Mouse (Mus musculus) kidney, adult 2 months (tissue): ENCODE measurements around the gene Prss53. TPM values are rescaled to one million over a fixed set of nuclear protein-coding genes. Genes with fewer than 3 reads are reported as not detected.
A peak's percentile ranks its signal among the peaks of the same experiment; 100 is the strongest.

Experiments used
- DNase-seq: peaks from one replicate; pipeline ENCODE4 v3.0.0; 2021
- H3K27ac ChIP-seq: fragments of 200-500 bp; 2 replicates; pipeline ENCODE4 v1.5.1; 2012; ENCODE audit warnings: low read depth, low read length, control low read depth, inconsistent platforms; ENCODE audit not compliant: insufficient read depth
- H3K27me3 ChIP-seq: fragments of 200-500 bp; replicated peaks from 2 replicates; pipeline ENCODE4 v1.6.1; 2012; ENCODE audit warnings: mild to moderate bottlenecking, moderate library complexity, low read length, inconsistent platforms; ENCODE audit not compliant: control insufficient read depth, insufficient read depth
- H3K36me3 ChIP-seq: fragments of 200-500 bp; 2 replicates; pipeline ENCODE4 v1.6.1; 2012; ENCODE audit warnings: mild to moderate bottlenecking, moderate library complexity, low read length, inconsistent platforms; ENCODE audit not compliant: control insufficient read depth, insufficient read depth
- H3K4me1 ChIP-seq: fragments of 200-500 bp; 2 replicates; pipeline ENCODE4 v1.6.1; 2011; ENCODE audit warnings: low read length; ENCODE audit not compliant: control insufficient read depth, insufficient read depth
- H3K4me3 ChIP-seq: fragments of 200-500 bp; 2 replicates; pipeline ENCODE4 v1.5.1; 2011; ENCODE audit warnings: mild to moderate bottlenecking, low read depth, low read length, control low read depth; ENCODE audit not compliant: insufficient read depth
- CTCF ChIP-seq: fragments of 200-500 bp; conservative IDR thresholded peaks from 2 replicates; pipeline ENCODE4 v1.5.1; 2011; ENCODE audit warnings: low read depth, mild to moderate bottlenecking, control low read depth, low read length, moderate library complexity, mixed read lengths; ENCODE audit not compliant: insufficient read depth, insufficient read length
- POLR2A ChIP-seq: fragments of 200-500 bp; IDR thresholded peaks from one replicate; pipeline ENCODE4 v1.6.1; 2011; ENCODE audit warnings: low read depth, low read length, control low read depth
- WGBS: fragments of 180-500 bp; shearing (Covaris S2); methylation state at CpG from one replicate; pipeline ENCODE4 v1.1.7; 2018; 5-methylcytosine and 5-hydroxymethylcytosine counted together
- polyA plus RNA-seq: library from polyadenylated mRNA; depleted of rRNA; stranded (reverse); fragments of >200 nt; gene quantifications from 2 replicates; pipeline ENCODE4 v1.2.3, GENCODE M21; 2012

Prss53 gene
- polyA plus RNA-seq, 1 experiment, result 5.1 TPM

GRCm38 (mm10) chr7:127931351-127932135, 40.8 kb upstream of the Prss53 start:
- TF ChIP-seq POLR2A (no peak), CTCF (no peak)
- Histone ChIP-seq H3K4me3 (no peak overlapping the region), H3K36me3 (peaks cover 4% of the 10 kb centered on the region; the same call in 1 of the 2 replicates), H3K27ac (peak overlapping the region; percentile 58), H3K4me1 (peaks cover 51% of the 10 kb centered on the region), H3K27me3 (no peaks in the 10 kb centered on the region)
- peak; percentile 86 for DNase-seq
- 22% methylated on average over 13 of the region's 13 CpGs for WGBS

GRCm38 (mm10) chr7:127930636-127931035, 39.9 kb upstream of the Prss53 start:
- Histone ChIP-seq H3K27ac (peak overlapping the region; percentile 46), H3K36me3 (peaks cover 7% of the 10 kb centered on the region; the same call in 1 of the 2 replicates), H3K27me3 (no peaks in the 10 kb centered on the region), H3K4me3 (0 out of 2 replicates have a peak overlapping the region, but pooled peaks have one; percentile 23), H3K4me1 (peaks cover 57% of the 10 kb centered on the region)
- peak; percentile 52 for DNase-seq
- TF ChIP-seq POLR2A (no peak), CTCF (no peak)
- 36% methylated on average over 5 of the region's 5 CpGs for WGBS

- H3K4me3 ChIP-seq, result peak within 1 kb of the TSS; percentile 94
- H3K36me3 ChIP-seq, result peaks cover 9% of the 10 kb centered on the region; the same call in 1 of the 2 replicates
- peak within 1 kb of the TSS; percentile 93 for H3K27ac ChIP-seq
- TF ChIP-seq POLR2A (peak; percentile 99), CTCF (no peak)
- peak; percentile 96 for DNase-seq
- WGBS, result 21% methylated on average over 6 of the region's 6 CpGs
- H3K27me3 ChIP-seq, result no peaks in the 10 kb centered on the region
- peaks cover 60% of the 10 kb centered on the region for H3K4me1 ChIP-seq
Measured at GRCm38 (mm10) chr7:127929923-127930322, 39.2 kb upstream of the Prss53 start, which contains the start of gene Prss8. Gene Prss8 (minus strand): TSS chr7:127930104.

GRCm38 (mm10) chr7:127928596-127928995, 37.8 kb upstream of the Prss53 start:
- TF ChIP-seq POLR2A (peak; percentile 16), CTCF (no peak; the same call in 1 of the 2 replicates)
- 24% methylated on average over 5 of the region's 5 CpGs for WGBS
- H3K36me3 ChIP-seq, result peaks cover 9% of the 10 kb centered on the region; the same call in 1 of the 2 replicates
- no peaks in the 10 kb centered on the region for H3K27me3 ChIP-seq
- DNase-seq, result peak; percentile 72
- peak overlapping the region; percentile 93 for H3K27ac ChIP-seq
- H3K4me1 ChIP-seq, result peaks cover 62% of the 10 kb centered on the region
- peak overlapping the region; percentile 94 for H3K4me3 ChIP-seq

GRCm38 (mm10) chr7:127927726-127928125, 37.0 kb upstream of the Prss53 start:
- peak overlapping the region; percentile 94 for H3K4me3 ChIP-seq
- peak; percentile 62 for DNase-seq
- H3K27ac ChIP-seq, result peak overlapping the region; percentile 93
- H3K4me1 ChIP-seq, result peaks cover 61% of the 10 kb centered on the region
- TF ChIP-seq POLR2A (peak; percentile 16), CTCF (no peak)
- no peaks in the 10 kb centered on the region for H3K27me3 ChIP-seq
- 39% methylated on average over 11 of the region's 11 CpGs for WGBS
- peaks cover 9% of the 10 kb centered on the region; the same call in 1 of the 2 replicates for H3K36me3 ChIP-seq

GRCm38 (mm10) chr7:127926846-127927245, 36.1 kb upstream of the Prss53 start:
- Histone ChIP-seq H3K27ac (peak overlapping the region; percentile 93), H3K4me1 (peaks cover 58% of the 10 kb centered on the region), H3K4me3 (peak overlapping the region; percentile 94), H3K36me3 (peaks cover 9% of the 10 kb centered on the region; the same call in 1 of the 2 replicates), H3K27me3 (no peaks in the 10 kb centered on the region)
- DNase-seq, result peak; percentile 91
- WGBS, result 53% methylated on average over 11 of the region's 11 CpGs
- TF ChIP-seq CTCF (no peak), POLR2A (peak; percentile 88)

- peak; percentile 94 for DNase-seq
- TF ChIP-seq CTCF, result no peak
- TF ChIP-seq POLR2A, result peak; percentile 48
- H3K4me3 ChIP-seq, result peak overlapping the region; percentile 94
- peak overlapping the region; percentile 93 for H3K27ac ChIP-seq
- 39% methylated on average over 8 of the region's 8 CpGs for WGBS
- peaks cover 9% of the 10 kb centered on the region; the same call in 1 of the 2 replicates for H3K36me3 ChIP-seq
- H3K27me3 ChIP-seq, result no peaks in the 10 kb centered on the region
- peaks cover 51% of the 10 kb centered on the region for H3K4me1 ChIP-seq
Measured at GRCm38 (mm10) chr7:127926066-127926465, 35.3 kb upstream of the Prss53 start.
